Mouse (Mus musculus): ENCODE measurements around the gene Mrps34.

- TF ChIP-seq CTCF (IDR thresholded peaks at IDR 0.05; ENCODE audit: low read depth) = no peak
- no peak for TF ChIP-seq EP300 (optimal IDR thresholded peaks at IDR 0.05)
Measured at GRCm38 (mm10) chr17:24932431-24932830, 37.5 kb downstream of the Mrps34 start.

All from stomach, postnatal 0 days (tissue).